ENCODE assay signal across 10 mouse cellular contexts in the genomic region with DNA sequence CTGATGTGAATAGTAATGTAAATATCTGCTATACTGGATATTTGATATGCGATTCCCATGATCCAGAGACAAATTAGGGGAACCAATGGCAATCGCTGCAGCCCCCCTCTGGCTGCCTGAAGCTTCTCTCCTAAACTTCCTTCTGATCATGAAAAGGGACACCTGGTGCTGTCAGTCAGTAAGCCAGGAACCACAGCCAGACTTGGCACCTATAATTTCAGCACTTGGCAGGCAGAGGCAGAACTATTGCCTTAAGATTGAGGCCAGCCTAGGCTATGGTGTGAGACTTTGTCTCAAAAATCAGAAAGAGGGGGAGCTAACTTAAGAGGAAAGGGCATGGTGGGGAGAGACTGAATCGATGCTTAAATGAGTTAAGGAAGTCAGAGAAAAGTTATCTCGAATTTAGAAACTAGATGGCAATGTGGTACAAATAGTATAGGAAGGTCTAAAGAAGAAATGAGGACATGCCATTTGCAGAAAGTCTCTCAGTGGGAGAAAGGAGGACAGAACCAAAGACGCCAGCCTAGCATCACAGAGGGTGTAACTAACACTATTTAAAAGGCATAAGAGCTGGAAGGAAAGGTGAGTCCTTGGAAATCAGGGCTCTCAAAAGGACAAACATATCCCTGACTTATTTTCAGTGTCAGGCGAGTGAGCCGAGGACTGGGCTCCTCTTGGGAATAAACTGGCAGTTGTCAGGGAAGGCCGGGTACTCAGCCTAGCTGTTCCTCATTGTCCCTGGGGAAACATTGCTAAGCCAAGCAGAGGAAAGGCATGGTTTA. TPM values are rescaled to one million over a fixed set of nuclear protein-coding genes. Genes with fewer than 3 reads are reported as not detected.
A peak's percentile ranks its signal among the peaks of the same experiment; 100 is the strongest.
DNase-seq lines count a peak whose midpoint lies in the region; ATAC-seq and TF ChIP-seq lines count a peak whose summit lies in the region.
"Had no signal": no experiment of that assay in that cellular context is flagged by ENCODE, and none has a peak within 500 bp of the region (broad histone marks: within the 10 kb centered on the region; RNA-seq: fewer than 3 reads in every experiment).

No protein-coding gene starts in this region.

- H3K9me3 ChIP-seq in embryonic facial prominence, embryonic 14.5 days (ENCODE audit: control insufficient read depth, low read length) = no peaks in the 10 kb centered on the region
- no peaks in the 10 kb centered on the region for H3K9me3 ChIP-seq in embryonic facial prominence, embryonic 10.5 days
- H3K9me3 ChIP-seq in liver, embryonic 11.5 days (ENCODE audit: control insufficient read depth, low read length) = no peaks in the 10 kb centered on the region
- H3K9me3 ChIP-seq in heart, postnatal 0 days (replicated peaks; ENCODE audit: control insufficient read depth, low read length) = no peaks in the 10 kb centered on the region
- H3K9me3 ChIP-seq: embryonic facial prominence, embryonic 12.5 days had no signal

- no peak for TF ChIP-seq CTCF in heart, postnatal 0 days (IDR thresholded peaks at IDR 0.05; ENCODE audit: low read depth)
- no peak for TF ChIP-seq CTCF in olfactory bulb, adult 2 months (IDR thresholded peaks at IDR 0.05; ENCODE audit: insufficient read depth, low read depth, low read length)

- DNase-seq in embryonic facial prominence, embryonic 14.5 days (ENCODE audit: low spot score) = peak; percentile 44
- no peak for DNase-seq in embryonic facial prominence, embryonic 10.5 days (ENCODE audit: low spot score)
- no peak for DNase-seq in liver, embryonic 11.5 days (ENCODE audit: low spot score)
- DNase-seq in liver = no peak
- no peak for DNase-seq in heart, postnatal 0 days (ENCODE audit: low spot score)
- no peak for DNase-seq in kidney, postnatal 25 days
- DNase-seq in kidney, postnatal 36 days = no peak

- no peak for TF ChIP-seq POLR2A in olfactory bulb, adult 2 months (IDR thresholded peaks at IDR 0.05; ENCODE audit: insufficient read depth, low read depth, low read length)

- H3K4me2 ChIP-seq in embryonic facial prominence, embryonic 14.5 days (ENCODE audit: low read depth, low read length) = no peak overlapping the region
- H3K4me2 ChIP-seq in liver, embryonic 11.5 days = peak overlapping the region; percentile 53
- no peak overlapping the region for H3K4me2 ChIP-seq in heart, postnatal 0 days (ENCODE audit: low read depth, low read length)
- H3K4me2 ChIP-seq: embryonic facial prominence, embryonic 12.5 days had no signal

- H3K4me1 ChIP-seq in embryonic facial prominence, embryonic 14.5 days (ENCODE audit: control insufficient read depth, insufficient read depth, low read length) = no peaks in the 10 kb centered on the region
- no peaks in the 10 kb centered on the region for H3K4me1 ChIP-seq in embryonic facial prominence, embryonic 10.5 days
- peaks cover 34% of the 10 kb centered on the region for H3K4me1 ChIP-seq in liver, embryonic 11.5 days (replicated peaks; ENCODE audit: control insufficient read depth, insufficient read depth, low read length)
- peaks cover 24% of the 10 kb centered on the region for H3K4me1 ChIP-seq in heart, postnatal 0 days (ENCODE audit: control insufficient read depth, insufficient read depth)
- H3K4me1 ChIP-seq in olfactory bulb, adult 2 months (ENCODE audit: control insufficient read depth, insufficient read depth, low read length) = peaks cover 18% of the 10 kb centered on the region
- H3K4me1 ChIP-seq: embryonic facial prominence, embryonic 12.5 days had no signal

- H3K27me3 ChIP-seq in embryonic facial prominence, embryonic 14.5 days (replicated peaks; ENCODE audit: control insufficient read depth, insufficient read depth, low read length) = no peaks in the 10 kb centered on the region
- no peaks in the 10 kb centered on the region for H3K27me3 ChIP-seq in embryonic facial prominence, embryonic 10.5 days (replicated peaks; ENCODE audit: low read depth, poor library complexity, severe bottlenecking)
- H3K27me3 ChIP-seq in liver, embryonic 11.5 days (replicated peaks; ENCODE audit: control insufficient read depth, insufficient read depth, low read length) = no peaks in the 10 kb centered on the region
- H3K27me3 ChIP-seq in heart, postnatal 0 days (ENCODE audit: control insufficient read depth, insufficient read depth, low read length) = no peaks in the 10 kb centered on the region
- H3K27me3 ChIP-seq: embryonic facial prominence, embryonic 12.5 days had no signal

- peaks cover 18% of the 10 kb centered on the region; the same call in 1 of the 2 replicates for H3K36me3 ChIP-seq in embryonic facial prominence, embryonic 14.5 days (ENCODE audit: control insufficient read depth, insufficient read depth, low read length)
- peaks cover 23% of the 10 kb centered on the region for H3K36me3 ChIP-seq in embryonic facial prominence, embryonic 10.5 days (replicated peaks)
- H3K36me3 ChIP-seq in liver, embryonic 11.5 days (ENCODE audit: control insufficient read depth, insufficient read depth, low read length) = no peaks in the 10 kb centered on the region; the same call in 1 of the 2 replicates
- H3K36me3 ChIP-seq in heart, postnatal 0 days (replicated peaks; ENCODE audit: control insufficient read depth, insufficient read depth, low read length) = peaks cover 18% of the 10 kb centered on the region

- ATAC-seq in embryonic facial prominence, embryonic 14.5 days (ENCODE audit: low read depth) = no peak
- no peak for ATAC-seq in liver, embryonic 11.5 days (replicated peaks; ENCODE audit: low FRiP score)
- no peak for ATAC-seq in heart, postnatal 0 days (ENCODE audit: insufficient read depth, low read depth)

- no peak overlapping the region for H3K4me3 ChIP-seq in embryonic facial prominence, embryonic 14.5 days (ENCODE audit: low read depth, low read length)
- H3K4me3 ChIP-seq in embryonic facial prominence, embryonic 10.5 days = no peak overlapping the region
- H3K4me3 ChIP-seq in liver, embryonic 11.5 days (ENCODE audit: low read depth, low read length) = no peak overlapping the region
- no peak overlapping the region for H3K4me3 ChIP-seq in heart, postnatal 0 days (ENCODE audit: low read depth, low read length)
- H3K4me3 ChIP-seq in olfactory bulb, adult 2 months (ENCODE audit: insufficient read depth, low read depth, low read length) = no peak overlapping the region
- H3K4me3 ChIP-seq: embryonic facial prominence, embryonic 12.5 days; heart, adult 2 months had no signal

- H3K9ac ChIP-seq in embryonic facial prominence, embryonic 14.5 days (ENCODE audit: low read depth, low read length) = no peak overlapping the region
- peak overlapping the region; percentile 42 for H3K9ac ChIP-seq in liver, embryonic 11.5 days (ENCODE audit: low read depth, low read length)
- H3K9ac ChIP-seq in heart, postnatal 0 days (replicated peaks; ENCODE audit: low read depth, low read length) = no peak overlapping the region
- H3K9ac ChIP-seq: embryonic facial prominence, embryonic 12.5 days had no signal

- no peak for TF ChIP-seq EP300 in heart, postnatal 0 days (IDR thresholded peaks at IDR 0.05; ENCODE audit: low read depth)

- H3K27ac ChIP-seq in embryonic facial prominence, embryonic 14.5 days (replicated peaks; ENCODE audit: low read depth, low read length) = no peak overlapping the region
- no peak overlapping the region for H3K27ac ChIP-seq in embryonic facial prominence, embryonic 10.5 days (replicated peaks)
- H3K27ac ChIP-seq in liver, embryonic 11.5 days (ENCODE audit: low read depth, low read length) = peak overlapping the region; percentile 81
- H3K27ac ChIP-seq in heart, postnatal 0 days (ENCODE audit: low read depth) = peak overlapping the region; percentile 82
- peak overlapping the region; percentile 97 for H3K27ac ChIP-seq in olfactory bulb, adult 2 months (ENCODE audit: insufficient read depth, low read depth, low read length)
- H3K27ac ChIP-seq: embryonic facial prominence, embryonic 12.5 days had no signal

- WGBS in embryonic facial prominence, embryonic 14.5 days = 59% methylated on average over 8 of the region's 8 CpGs
- WGBS in embryonic facial prominence, embryonic 10.5 days = 73% methylated on average over 8 of the region's 8 CpGs
- 74% methylated on average over 8 of the region's 8 CpGs for WGBS in liver, embryonic 11.5 days
- 43% methylated on average over 8 of the region's 8 CpGs for WGBS in heart, postnatal 0 days
- WGBS in olfactory bulb, adult 2 months = 33% methylated on average over 8 of the region's 8 CpGs

RNA-seq across cellular contexts. Expression of a gene that starts 14.3 kb away (rescaled TPM):
- polyA plus RNA-seq in embryonic facial prominence, embryonic 14.5 days (2014; fragmentation: Nextera tagmentation; extraction: Ambion mirVana) = 19.9 and 22.8 TPM in 2 replicates
- 2.8 and 4.9 TPM in 2 replicates for polyA plus RNA-seq in embryonic facial prominence, embryonic 10.5 days (2016; fragmentation: Nextera tagmentation; extraction: Ambion mirVana)
- polyA plus RNA-seq in liver, embryonic 11.5 days (2014; fragmentation: Nextera tagmentation; extraction: Ambion mirVana) = 6.6 and 6.9 TPM in 2 replicates
- total RNA-seq in heart, postnatal 0 days (2014; rRNA removed; ENCODE audit: low replicate concordance) = 15.5 and 18.7 TPM in 2 replicates
- 23.7 and 28.1 TPM in 2 replicates for polyA plus RNA-seq in heart, postnatal 0 days (2015; fragmentation: Nextera tagmentation; extraction: Ambion mirVana)
- polyA plus RNA-seq in olfactory bulb, adult 2 months (2012; ENCODE audit: insufficient read depth, insufficient read length, low replicate concordance, missing spikeins) = not detected in 2 replicates

RNA-seq across cellular contexts. Expression of a gene that starts 24.4 kb away (rescaled TPM):
- 207 and 210 TPM in 2 replicates for polyA plus RNA-seq in embryonic facial prominence, embryonic 14.5 days (2014; fragmentation: Nextera tagmentation; extraction: Ambion mirVana)
- 248 and 251 TPM in 2 replicates for polyA plus RNA-seq in embryonic facial prominence, embryonic 10.5 days (2016; fragmentation: Nextera tagmentation; extraction: Ambion mirVana)
- polyA plus RNA-seq in liver, embryonic 11.5 days (2014; fragmentation: Nextera tagmentation; extraction: Ambion mirVana) = 218 and 231 TPM in 2 replicates
- total RNA-seq in heart, postnatal 0 days (2014; rRNA removed; ENCODE audit: low replicate concordance) = 181 and 206 TPM in 2 replicates
- 246 and 266 TPM in 2 replicates for polyA plus RNA-seq in heart, postnatal 0 days (2015; fragmentation: Nextera tagmentation; extraction: Ambion mirVana)
- 367 TPM in 1 of 2 replicates, not detected in the other for polyA plus RNA-seq in olfactory bulb, adult 2 months (2012; ENCODE audit: insufficient read depth, insufficient read length, low replicate concordance, missing spikeins)

RNA-seq across cellular contexts. Expression of a gene that starts 33.2 kb away (rescaled TPM):
- 25.8 and 31.0 TPM in 2 replicates for polyA plus RNA-seq in embryonic facial prominence, embryonic 14.5 days (2014; fragmentation: Nextera tagmentation; extraction: Ambion mirVana)
- polyA plus RNA-seq in embryonic facial prominence, embryonic 10.5 days (2016; fragmentation: Nextera tagmentation; extraction: Ambion mirVana) = 58.1 and 59.4 TPM in 2 replicates
- 32.6 and 34.4 TPM in 2 replicates for polyA plus RNA-seq in liver, embryonic 11.5 days (2014; fragmentation: Nextera tagmentation; extraction: Ambion mirVana)
- total RNA-seq in heart, postnatal 0 days (2014; rRNA removed; ENCODE audit: low replicate concordance) = 19.5 and 28.3 TPM in 2 replicates
- polyA plus RNA-seq in heart, postnatal 0 days (2015; fragmentation: Nextera tagmentation; extraction: Ambion mirVana) = 16.4 and 17.8 TPM in 2 replicates
- not detected in 2 replicates for polyA plus RNA-seq in olfactory bulb, adult 2 months (2012; ENCODE audit: insufficient read depth, insufficient read length, low replicate concordance, missing spikeins)

RNA-seq across cellular contexts. Expression of a gene that starts 33.3 kb away (rescaled TPM):
- polyA plus RNA-seq in embryonic facial prominence, embryonic 14.5 days (2014; fragmentation: Nextera tagmentation; extraction: Ambion mirVana) = 203 and 206 TPM in 2 replicates
- polyA plus RNA-seq in embryonic facial prominence, embryonic 10.5 days (2016; fragmentation: Nextera tagmentation; extraction: Ambion mirVana) = 201 and 206 TPM in 2 replicates
- polyA plus RNA-seq in liver, embryonic 11.5 days (2014; fragmentation: Nextera tagmentation; extraction: Ambion mirVana) = 223 and 236 TPM in 2 replicates
- total RNA-seq in heart, postnatal 0 days (2014; rRNA removed; ENCODE audit: low replicate concordance) = 556 and 596 TPM in 2 replicates
- 620 and 652 TPM in 2 replicates for polyA plus RNA-seq in heart, postnatal 0 days (2015; fragmentation: Nextera tagmentation; extraction: Ambion mirVana)
- not detected in 2 replicates for polyA plus RNA-seq in olfactory bulb, adult 2 months (2012; ENCODE audit: insufficient read depth, insufficient read length, low replicate concordance, missing spikeins)

Comparison
In these comparisons a context has a peak if more than half of its experiments do, and no peak if none do; other contexts are left out.
1. H3K27ac ChIP-seq: peak in liver, embryonic 11.5 days (single experiment), heart, postnatal 0 days (single experiment) and olfactory bulb, adult 2 months (single experiment); none in embryonic facial prominence, embryonic 14.5 days (single experiment) and embryonic facial prominence, embryonic 10.5 days (single experiment).